Mouse (Mus musculus): ENCODE results near the gene Qrich1.

- no peak for TF ChIP-seq POLR2A (IDR thresholded peaks at IDR 0.05; ENCODE audit: insufficient read depth, low read depth, low read length)
- TF ChIP-seq CTCF (IDR thresholded peaks at IDR 0.05; ENCODE audit: insufficient read depth, low read depth, low read length): no peak
Measured at GRCm38 (mm10) chr9:108492043-108492750, 24.4 kb upstream of the Qrich1 start.
